Mouse (Mus musculus) cerebellum, adult 9-11 months (tissue): Measurements from ENCODE around the gene Bdkrb1.

Experiments used
- DNase-seq: peaks from one replicate; pipeline ENCODE4 v3.0.0; 2022

Bdkrb1 gene

DNA sequence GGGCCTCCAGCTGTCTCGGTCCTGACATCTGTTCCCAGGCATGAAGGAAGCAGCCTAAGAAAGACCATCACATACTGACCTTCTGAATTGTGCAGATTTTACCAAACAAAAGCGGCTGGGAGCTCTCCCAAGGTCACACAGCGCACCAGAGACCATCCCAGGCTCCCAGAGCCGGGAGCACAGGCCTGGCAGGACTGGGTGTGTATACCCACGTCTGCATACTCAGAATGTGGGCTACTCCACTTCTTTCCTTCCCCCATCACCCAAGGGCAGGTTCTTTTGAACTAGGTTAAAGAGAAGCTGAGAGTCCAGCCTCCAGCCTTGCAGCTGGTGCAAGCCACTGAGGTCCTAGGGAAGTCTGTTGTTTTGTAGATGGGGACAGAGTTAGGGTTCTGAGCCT is 3.8 kb upstream of the Bdkrb1 start:
- no peak for DNase-seq

DNA sequence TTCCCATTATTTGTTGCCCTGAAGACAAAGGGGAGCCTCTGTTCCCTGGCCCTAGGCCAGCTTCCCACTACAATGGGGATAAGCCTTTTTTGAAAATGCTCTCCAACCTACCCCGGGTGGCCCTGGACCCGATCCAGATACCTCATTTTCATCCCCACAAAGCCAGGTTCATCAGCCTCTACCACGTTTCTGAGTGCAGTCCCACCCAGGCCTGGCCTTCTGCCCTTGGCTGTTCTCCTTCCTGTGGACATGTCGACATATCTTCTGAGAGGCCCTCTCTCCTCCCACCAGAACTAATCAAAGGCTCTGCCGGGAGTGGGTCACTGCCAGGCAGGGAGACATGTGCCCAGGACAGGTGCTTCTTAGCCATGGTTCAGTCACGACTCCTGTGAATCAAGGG is 1.3 kb upstream of the Bdkrb1 start:
- DNase-seq, result peak; percentile 22

DNA sequence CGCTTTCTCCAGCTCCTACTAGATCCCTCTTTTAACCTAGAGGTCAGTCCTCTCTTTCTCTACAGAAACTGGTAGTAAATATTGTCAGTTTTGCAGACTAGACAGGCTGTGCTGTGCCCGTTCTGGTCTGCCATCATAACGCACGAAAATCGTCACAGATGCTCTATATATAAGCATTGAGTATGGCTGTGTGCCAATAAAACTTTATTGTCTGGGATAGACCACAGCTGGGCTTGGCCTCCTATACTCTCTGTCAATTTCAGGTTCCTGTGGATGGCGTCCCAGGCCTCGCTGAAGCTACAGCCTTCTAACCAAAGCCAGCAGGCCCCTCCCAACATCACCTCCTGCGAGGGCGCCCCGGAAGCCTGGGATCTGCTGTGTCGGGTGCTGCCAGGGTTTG is 1.0 kb downstream of the Bdkrb1 start:
- DNase-seq, result no peak

DNA sequence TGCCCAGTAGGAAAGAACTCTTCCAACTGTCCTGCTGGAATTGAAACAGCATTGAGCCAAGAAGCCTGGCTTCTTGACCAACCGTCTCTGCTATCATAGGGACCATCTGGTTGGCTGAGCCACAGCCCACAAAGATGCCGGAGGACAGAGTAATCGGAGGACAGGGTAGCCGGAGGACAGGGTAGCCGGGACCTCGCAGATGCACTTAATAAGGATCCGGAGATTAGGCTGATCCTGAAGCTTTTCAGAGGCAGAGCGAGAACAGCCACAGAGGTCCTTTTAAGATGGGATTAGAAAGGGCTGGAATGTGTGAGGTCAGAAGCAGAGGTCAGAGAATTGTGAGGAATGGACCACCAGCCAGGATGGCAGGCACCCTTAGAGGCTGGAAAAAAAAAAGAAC is 2.3 kb downstream of the Bdkrb1 start:
- DNase-seq, result no peak

DNA sequence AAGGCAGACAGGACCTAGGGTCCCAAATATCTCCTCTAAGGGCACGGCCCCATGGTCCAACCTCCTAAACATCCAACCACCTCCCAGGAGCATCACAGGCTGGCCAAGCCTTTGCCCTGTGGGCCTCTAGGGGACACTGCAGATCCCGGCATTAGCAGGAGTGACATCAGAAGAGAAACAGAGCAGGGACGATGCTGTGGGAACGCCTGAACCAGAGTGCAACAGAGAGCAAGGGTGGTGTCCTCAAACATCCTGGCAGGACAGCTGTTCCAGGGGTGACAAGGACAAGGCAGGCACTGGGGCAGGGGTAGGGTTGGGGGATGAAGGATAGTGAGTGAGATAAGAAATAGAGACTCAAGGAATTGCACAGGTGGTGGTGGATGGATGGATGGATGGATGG is 4.0 kb downstream of the Bdkrb1 start:
- no peak for DNase-seq

DNA sequence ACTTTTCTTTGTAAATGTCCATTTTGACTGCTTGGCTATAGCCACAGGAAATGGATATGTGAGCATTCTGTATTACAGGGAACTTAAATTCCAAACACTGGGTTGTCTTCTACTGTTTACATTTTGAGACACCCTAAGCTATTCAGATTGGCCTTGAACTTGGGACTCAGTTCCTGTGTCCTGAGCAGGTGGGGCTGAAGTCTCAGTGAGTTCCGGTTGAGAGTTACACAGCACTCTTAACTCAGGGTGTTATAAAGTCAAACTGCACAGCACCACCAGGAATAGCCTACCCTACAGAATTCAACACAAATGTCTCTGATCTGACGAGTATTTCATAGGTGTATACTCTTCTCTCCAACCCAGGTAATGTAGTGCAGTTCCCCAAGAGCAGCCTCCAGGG is 8.2 kb downstream of the Bdkrb1 start:
- no peak for DNase-seq

DNA sequence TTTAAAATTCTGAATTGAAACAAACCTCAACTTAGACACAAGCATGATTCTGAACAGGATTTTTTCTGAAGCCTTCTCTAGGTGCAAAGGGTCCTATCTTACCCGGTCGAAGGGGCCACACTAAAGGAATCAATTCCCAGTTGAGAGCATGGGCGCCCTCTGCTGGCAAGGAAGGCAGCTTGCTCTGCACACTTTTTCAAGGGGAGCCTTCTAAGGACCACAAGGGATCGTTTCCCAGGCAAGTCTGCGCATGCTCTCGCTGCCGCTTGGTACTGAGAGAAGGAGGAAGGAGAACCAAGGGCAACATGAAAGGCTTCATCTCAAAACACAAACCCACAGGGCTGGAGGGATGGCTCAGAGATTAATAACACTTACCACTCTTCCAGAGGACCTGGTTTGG is 8.9 kb downstream of the Bdkrb1 start:
- no peak for DNase-seq

DNA sequence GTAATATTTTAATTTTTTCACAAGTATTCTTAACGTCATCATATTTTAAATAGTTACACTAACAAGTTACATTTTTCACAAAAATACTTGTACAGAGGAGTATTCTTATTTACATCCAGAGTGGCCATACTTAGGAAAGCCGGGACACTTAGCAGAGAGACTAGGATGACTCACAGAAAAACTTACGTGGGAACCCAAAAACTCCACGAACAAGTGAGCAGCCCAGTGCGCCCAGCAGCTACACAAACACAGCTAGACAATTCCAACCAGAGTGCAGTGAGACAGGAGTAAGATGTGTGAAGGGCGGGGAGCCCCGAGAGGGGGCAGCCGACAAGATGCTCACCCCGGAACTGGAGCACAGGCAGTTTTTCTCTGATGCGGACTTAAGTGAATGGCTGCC is 10.7 kb downstream of the Bdkrb1 start:
- no peak for DNase-seq

DNA sequence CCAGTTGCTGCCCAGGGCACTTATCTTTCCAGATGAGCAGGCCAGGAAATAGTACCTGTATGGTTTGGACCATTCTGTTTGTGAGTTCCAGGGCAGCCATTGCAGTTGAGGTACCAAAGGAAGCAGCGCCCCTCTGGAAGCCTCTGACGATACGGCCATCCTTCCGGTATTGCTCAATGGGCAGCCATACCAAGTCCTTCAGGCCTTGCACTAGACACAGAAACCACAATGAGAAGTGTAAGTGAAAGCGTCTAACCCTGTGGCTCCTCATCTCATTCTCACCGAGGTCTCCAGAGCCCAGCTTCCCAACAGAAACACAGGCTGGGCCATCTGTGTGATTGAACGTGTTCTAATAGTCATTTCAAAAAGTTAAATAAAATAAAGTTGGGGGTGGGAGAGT is 19.2 kb downstream of the Bdkrb1 start:
- DNase-seq, result no peak

DNA sequence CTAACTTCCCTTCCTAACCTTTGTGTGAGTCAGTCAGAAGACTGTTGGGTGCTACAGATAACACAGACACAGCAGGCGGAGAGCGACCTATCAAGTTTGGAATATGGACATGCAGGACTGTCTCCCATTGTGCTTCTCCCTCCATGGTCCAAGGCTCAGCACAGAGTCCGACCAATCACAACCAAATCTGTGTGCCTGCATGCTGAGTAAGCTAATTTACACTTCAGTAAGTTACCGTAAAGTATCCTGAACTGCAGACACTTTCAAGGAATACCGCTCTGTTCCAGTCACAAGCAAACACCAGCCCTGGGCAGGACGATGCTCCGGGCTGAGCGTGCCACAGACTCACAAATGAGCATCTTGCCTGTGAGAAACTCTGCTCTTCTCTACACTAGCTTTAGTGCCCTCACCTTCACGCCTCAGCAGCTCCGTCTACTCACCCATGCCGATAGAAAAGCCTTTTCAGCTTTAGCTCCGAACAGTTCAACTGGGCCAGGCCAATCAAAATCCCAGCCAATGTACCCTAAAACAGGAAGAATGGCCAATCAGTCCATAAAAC is 20.2 kb downstream of the Bdkrb1 start:
- no peak for DNase-seq

DNA sequence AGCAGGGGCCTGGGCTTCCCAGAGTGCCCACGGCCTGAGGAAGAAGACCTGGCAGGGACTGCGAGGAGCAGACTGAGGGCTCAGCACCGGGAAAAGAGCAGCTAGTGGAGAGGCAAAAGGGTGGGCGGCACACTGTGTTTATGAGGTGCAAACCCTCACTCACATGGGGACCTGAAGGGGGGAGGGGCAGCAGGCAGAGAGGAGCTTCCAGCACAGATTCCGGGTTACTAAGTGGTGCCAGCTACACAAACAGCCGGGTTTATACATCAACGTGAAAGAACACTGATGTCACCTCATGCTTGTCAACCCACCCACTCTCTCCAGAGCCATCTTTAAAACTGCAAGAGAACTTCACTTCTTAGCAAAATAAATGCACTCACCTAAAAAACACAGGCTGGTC is 22.9 kb downstream of the Bdkrb1 start:
- no peak for DNase-seq

DNA sequence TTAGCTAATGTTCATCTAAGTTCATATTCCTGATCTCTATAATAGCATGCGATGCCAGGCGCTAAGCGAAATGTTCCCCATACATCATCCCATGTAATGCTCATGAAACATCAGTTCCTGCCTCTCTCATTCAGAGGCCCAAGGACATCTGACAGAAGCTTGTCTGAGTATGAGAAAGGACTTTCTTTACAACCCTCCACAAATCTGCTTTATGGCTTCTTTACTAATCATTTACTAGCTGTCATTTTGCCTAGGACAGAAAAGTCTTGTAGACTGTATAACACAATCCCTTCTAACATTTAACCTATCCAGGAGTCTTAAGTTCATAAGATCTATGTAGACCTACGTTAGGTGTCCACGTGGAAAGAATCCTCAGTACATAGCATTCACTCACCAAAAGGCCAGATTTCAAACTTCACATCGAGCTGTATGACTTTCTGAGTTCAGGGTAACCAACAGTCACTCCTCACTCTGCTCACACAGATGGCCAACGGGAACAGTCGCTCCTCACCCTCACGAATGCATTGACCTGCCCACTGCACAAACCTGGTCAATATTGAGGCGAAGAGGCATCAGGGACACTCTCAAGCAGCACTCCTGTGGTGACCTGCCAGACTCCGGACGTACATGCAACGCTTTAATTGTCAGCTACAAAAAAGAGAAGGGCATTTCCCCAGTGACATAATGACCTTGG is 31.6 kb downstream of the Bdkrb1 start:
- no peak for DNase-seq

DNA sequence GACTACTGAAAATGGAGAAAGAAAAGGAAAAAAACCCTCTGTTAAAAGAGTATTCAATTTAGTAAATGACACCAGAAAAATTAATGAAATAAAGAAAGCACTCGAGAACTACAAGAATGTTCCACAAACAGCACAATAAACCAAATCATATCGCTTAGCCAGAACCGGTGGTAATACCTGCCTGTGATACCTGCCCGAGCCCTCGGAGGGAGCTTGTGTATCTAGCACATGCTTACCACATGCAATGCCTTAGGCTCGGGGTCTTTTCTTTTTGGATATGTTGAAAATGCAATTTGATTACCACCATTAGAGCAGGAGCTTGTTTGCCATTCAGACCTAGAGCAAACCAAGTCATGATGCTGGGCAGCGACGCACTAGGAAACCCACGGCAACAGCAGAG is 33.7 kb downstream of the Bdkrb1 start:
- DNase-seq, result no peak

DNA sequence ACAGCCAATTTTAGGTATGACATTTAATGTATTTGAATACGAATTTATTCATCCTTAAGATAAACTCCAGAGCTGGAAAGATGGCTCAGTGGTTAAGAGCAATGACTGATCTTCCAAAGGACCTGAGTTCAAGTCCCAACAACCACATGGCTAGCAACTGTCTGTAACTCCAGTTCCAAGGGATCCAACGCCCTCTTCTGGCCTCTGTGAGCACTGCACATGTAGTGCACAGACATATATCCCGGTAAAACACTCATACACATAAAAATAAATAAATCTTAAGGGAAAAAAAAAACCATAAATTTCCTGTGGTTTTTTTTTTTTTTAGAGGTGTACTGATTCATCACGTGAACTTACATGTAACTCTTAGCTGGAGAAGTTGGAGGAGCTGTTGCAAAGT is 34.7 kb downstream of the Bdkrb1 start:
- no peak for DNase-seq

DNA sequence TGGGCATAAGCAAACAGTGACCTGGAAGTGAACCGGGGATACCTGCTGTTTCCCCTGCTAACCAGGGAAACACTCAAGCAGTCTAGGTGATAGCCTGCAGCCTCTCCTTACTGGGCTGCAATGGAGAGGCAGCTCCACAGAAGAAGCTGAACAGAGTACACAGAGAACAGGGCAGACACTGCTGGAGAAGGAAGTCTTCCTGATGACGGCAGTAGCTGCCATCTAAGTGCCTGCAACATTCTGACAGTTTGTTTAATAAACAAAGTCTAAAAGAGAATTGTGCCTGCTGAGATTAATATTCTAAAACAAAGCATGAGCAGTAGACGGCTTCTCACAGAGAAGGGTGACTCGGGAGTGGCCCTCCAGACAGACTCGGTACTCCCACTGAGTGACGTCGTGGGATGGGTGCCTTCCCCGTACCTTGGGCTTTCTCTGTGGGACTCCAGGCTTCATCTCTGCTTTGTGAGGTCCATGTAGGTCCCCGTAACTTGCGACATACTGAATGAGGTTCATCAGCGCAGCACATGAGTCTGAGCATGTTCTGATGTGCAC is 40.0 kb downstream of the Bdkrb1 start:
- DNase-seq, result no peak
